Mouse (Mus musculus) ES-Bruce4 (cell line): ENCODE results near the gene Arhgap15. TPM values are rescaled to one million over a fixed set of nuclear protein-coding genes. Genes with fewer than 3 reads are reported as not detected.

ENCODE experiments used
- H3K27ac ChIP-seq: 2 replicates; pipeline ENCODE4 v1.5.1; 2012; ENCODE audit warnings: low read length, inconsistent platforms; ENCODE audit not compliant: insufficient read depth
- H3K27me3 ChIP-seq: 2 replicates; pipeline ENCODE4 v1.6.1; 2012; ENCODE audit warnings: mild to moderate bottlenecking, low read length, inconsistent platforms; ENCODE audit not compliant: control insufficient read depth, poor library complexity, insufficient read depth, severe bottlenecking
- H3K36me3 ChIP-seq: 2 replicates; pipeline ENCODE4 v1.6.1; 2012; ENCODE audit warnings: inconsistent platforms, mild to moderate bottlenecking, low read length, moderate library complexity; ENCODE audit not compliant: control insufficient read depth, poor library complexity, insufficient read depth, severe bottlenecking
- H3K4me1 ChIP-seq: one replicate; pipeline ENCODE4 v1.8.1; 2011; ENCODE audit warnings: low read length; ENCODE audit not compliant: control insufficient read depth, insufficient read depth
- H3K4me3 ChIP-seq: 2 replicates; pipeline ENCODE4 v1.5.1; 2011; ENCODE audit warnings: low read depth, mild to moderate bottlenecking, low read length
- H3K9ac ChIP-seq: 2 replicates; pipeline ENCODE4 v1.6.1; 2012; ENCODE audit warnings: low read depth, mild to moderate bottlenecking, inconsistent platforms; ENCODE audit not compliant: poor library complexity, severe bottlenecking
- H3K9me3 ChIP-seq: replicated peaks from 2 replicates; pipeline ENCODE4 v1.6.1; 2012; ENCODE audit warnings: mild to moderate bottlenecking, low read length, inconsistent platforms; ENCODE audit not compliant: control insufficient read depth, poor library complexity, insufficient read depth, severe bottlenecking
- CTCF ChIP-seq: IDR thresholded peaks from one replicate; pipeline ENCODE4 v1.8.1; 2011; ENCODE audit warnings: low read depth, low read length
- EP300 ChIP-seq: IDR thresholded peaks from 2 replicates; pipeline ENCODE4 v1.6.1; 2011; ENCODE audit warnings: low read depth, low read length; ENCODE audit not compliant: insufficient read depth
- POLR2A ChIP-seq: IDR thresholded peaks from one replicate; pipeline ENCODE4 v1.8.1; 2011; ENCODE audit warnings: low read length; ENCODE audit not compliant: insufficient read depth
- polyA plus RNA-seq: library from polyadenylated mRNA; stranded (reverse); fragments of >200 nt; gene quantifications from 2 replicates; pipeline ENCODE4 v1.2.4, GENCODE M21; 2011; ENCODE audit warnings: low read depth; ENCODE audit not compliant: missing spikeins, insufficient read depth, insufficient read length

Gene Arhgap15
- polyA plus RNA-seq, 1 experiment = not detected

DNA sequence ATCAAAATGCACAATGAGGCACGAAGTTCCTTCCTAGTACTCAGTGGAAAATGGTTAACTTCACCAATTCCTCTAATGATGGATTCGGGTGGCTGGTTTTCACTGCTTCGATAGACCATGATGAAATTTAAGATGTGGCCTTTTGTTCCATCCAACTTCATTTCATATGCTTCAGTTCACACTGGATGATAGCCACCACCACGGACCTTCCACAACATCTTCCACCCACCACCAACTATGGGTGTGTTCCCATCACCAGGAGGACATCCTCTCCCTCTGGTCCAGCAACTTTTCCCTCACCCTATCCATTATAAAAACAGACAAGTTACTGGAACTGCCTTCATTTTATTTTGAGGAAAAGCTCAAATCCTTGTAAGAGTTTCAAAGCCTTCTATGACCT, 506.7 kb downstream of the Arhgap15 start:
- TF ChIP-seq EP300 = no peak

GRCm38 (mm10) chr2:44257946-44258345, 509.3 kb downstream of the Arhgap15 start:
- Histone ChIP-seq H3K27ac (no peak overlapping the region), H3K4me1 (no peaks in the 10 kb centered on the region), H3K4me3 (no peak overlapping the region), H3K27me3 (no peaks in the 10 kb centered on the region), H3K9ac (no peak overlapping the region), H3K36me3 (no peaks in the 10 kb centered on the region), H3K9me3 (no peaks in the 10 kb centered on the region)
- TF ChIP-seq CTCF = no peak
- no peak for TF ChIP-seq POLR2A
- TF ChIP-seq EP300 = no peak

More for the DNA sequence above, 506.7 kb downstream of the Arhgap15 start:
- H3K36me3 ChIP-seq = no peaks in the 10 kb centered on the region
- H3K4me3 ChIP-seq = no peak overlapping the region
- H3K27me3 ChIP-seq = no peaks in the 10 kb centered on the region; the same call in 1 of the 2 replicates
- no peak overlapping the region for H3K9ac ChIP-seq
- no peaks in the 10 kb centered on the region for H3K9me3 ChIP-seq
- H3K4me1 ChIP-seq = no peaks in the 10 kb centered on the region
- no peak overlapping the region for H3K27ac ChIP-seq

GRCm38 (mm10) chr2:44271455-44272346, 523.1 kb downstream of the Arhgap15 start:
- Histone ChIP-seq H3K4me1 (no peaks in the 10 kb centered on the region), H3K4me3 (no peak overlapping the region), H3K36me3 (no peaks in the 10 kb centered on the region), H3K9ac (no peak overlapping the region), H3K9me3 (no peaks in the 10 kb centered on the region), H3K27me3 (no peaks in the 10 kb centered on the region), H3K27ac (no peak overlapping the region)
- TF ChIP-seq POLR2A (no peak), CTCF (no peak), EP300 (no peak)

GRCm38 (mm10) chr2:44272606-44273005, 524.0 kb downstream of the Arhgap15 start:
- H3K27ac ChIP-seq = no peak overlapping the region
- no peak for TF ChIP-seq POLR2A
- TF ChIP-seq CTCF = no peak
- no peak for TF ChIP-seq EP300
- H3K9ac ChIP-seq = no peak overlapping the region
- no peaks in the 10 kb centered on the region for H3K36me3 ChIP-seq
- no peaks in the 10 kb centered on the region for H3K9me3 ChIP-seq
- H3K4me3 ChIP-seq = no peak overlapping the region
- H3K4me1 ChIP-seq = no peaks in the 10 kb centered on the region
- H3K27me3 ChIP-seq = no peaks in the 10 kb centered on the region

- H3K36me3 ChIP-seq = no peaks in the 10 kb centered on the region
- H3K4me3 ChIP-seq = no peak overlapping the region
- H3K27ac ChIP-seq = no peak overlapping the region
- H3K9me3 ChIP-seq = no peaks in the 10 kb centered on the region
- no peaks in the 10 kb centered on the region for H3K4me1 ChIP-seq
- H3K9ac ChIP-seq = no peak overlapping the region
- TF ChIP-seq CTCF (no peak), POLR2A (no peak), EP300 (no peak)
- no peaks in the 10 kb centered on the region for H3K27me3 ChIP-seq
Observed at GRCm38 (mm10) chr2:44274425-44274824, 525.8 kb downstream of the Arhgap15 start.

DNA sequence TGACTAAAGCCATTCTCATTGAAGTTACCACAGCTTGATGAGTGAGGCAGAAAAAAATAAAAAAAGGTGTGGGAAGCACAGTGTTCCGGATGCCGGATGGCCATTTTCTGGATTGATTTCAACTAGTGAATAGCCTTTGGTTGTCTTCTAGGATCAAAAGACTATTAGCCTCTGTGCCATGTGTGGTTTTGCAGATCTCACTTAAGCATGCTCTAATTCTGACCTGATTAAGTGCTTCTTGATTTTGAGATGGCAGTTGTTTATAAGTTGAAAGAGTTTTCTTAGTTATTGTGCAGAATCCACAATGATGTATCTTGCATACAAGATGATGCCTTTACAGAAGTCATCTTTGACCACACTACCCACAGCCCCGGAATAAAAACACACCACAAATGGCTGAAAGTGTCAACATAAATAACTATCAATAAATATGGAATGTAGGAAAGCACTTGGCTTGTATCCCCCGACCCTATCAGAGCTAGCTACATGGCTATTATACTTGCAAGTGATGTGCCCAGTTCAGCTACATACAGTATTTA, 537.6 kb downstream of the Arhgap15 start:
- Histone ChIP-seq H3K9me3 (no peaks in the 10 kb centered on the region), H3K4me1 (no peaks in the 10 kb centered on the region), H3K9ac (no peak overlapping the region), H3K27ac (no peak overlapping the region), H3K36me3 (no peaks in the 10 kb centered on the region), H3K27me3 (no peaks in the 10 kb centered on the region), H3K4me3 (no peak overlapping the region)
- TF ChIP-seq CTCF (no peak), EP300 (no peak), POLR2A (no peak)
